Mouse (Mus musculus): ENCODE results near the gene Gm13090.
A peak's percentile ranks its signal among the peaks of the same experiment; 100 is the strongest.

Gm13090 gene

GRCm38 (mm10) chr4:151138586-151138985, 49.2 kb downstream of the Gm13090 start:
- no peak for DNase-seq (ENCODE audit: low spot score in 2 of 2)

- DNase-seq (ENCODE audit: low spot score in 2 of 2) = peak; percentile 71 to 78
Observed at GRCm38 (mm10) chr4:151139053-151139840, 49.9 kb downstream of the Gm13090 start.

GRCm38 (mm10) chr4:151140368-151140982, 51.1 kb downstream of the Gm13090 start:
- peak; percentile 75 to 84 for DNase-seq (ENCODE audit: low spot score in 2 of 2)
